Mouse (Mus musculus): ENCODE results near the gene Zfp281. TPM values are rescaled to one million over a fixed set of nuclear protein-coding genes. Genes with fewer than 3 reads are reported as not detected.

Zfp281 gene
- 22.7 and 26.4 TPM in 2 replicates for polyA plus RNA-seq (2014; fragmentation: Nextera tagmentation; extraction: Ambion mirVana)

- Histone ChIP-seq H3K27me3 (ENCODE audit: control insufficient read depth, insufficient read depth, low read length) (no peaks in the 10 kb centered on the region), H3K9ac (replicated peaks; ENCODE audit: low read depth, low read length) (peak within 1 kb of the TSS; percentile 98), H3K4me3 (ENCODE audit: low read depth, low read length) (peak within 1 kb of the TSS; percentile 87), H3K27ac (ENCODE audit: low read depth, low read length) (peak within 1 kb of the TSS; percentile 94), H3K4me2 (ENCODE audit: low read depth, low read length) (peak within 1 kb of the TSS; percentile 79), H3K36me3 (ENCODE audit: control insufficient read depth, insufficient read depth, low read length) (peaks cover 10% of the 10 kb centered on the region), H3K4me1 (ENCODE audit: control insufficient read depth, insufficient read depth, low read length) (peaks cover 30% of the 10 kb centered on the region), H3K9me3 (ENCODE audit: control insufficient read depth, low read length) (no peaks in the 10 kb centered on the region)
- ATAC-seq (ENCODE audit: low read depth): peak; percentile 98
- WGBS: 2% methylated on average over 45 of the region's 45 CpGs
Observed at GRCm38 (mm10) chr1:136624146-136625018, at the start of gene Zfp281. Gene Zfp281 (plus strand): TSS chr1:136624901.

- H3K27me3 ChIP-seq (ENCODE audit: control insufficient read depth, insufficient read depth, low read length): no peaks in the 10 kb centered on the region
- H3K27ac ChIP-seq (ENCODE audit: low read depth, low read length): no peak overlapping the region
- H3K4me3 ChIP-seq (ENCODE audit: low read depth, low read length): no peak overlapping the region
- H3K4me2 ChIP-seq (ENCODE audit: low read depth, low read length): no peak overlapping the region
- H3K9me3 ChIP-seq (ENCODE audit: control insufficient read depth, low read length): no peaks in the 10 kb centered on the region
- ATAC-seq (ENCODE audit: low read depth): peak; percentile 60; the same call in 1 of the 2 replicates
- H3K4me1 ChIP-seq (ENCODE audit: control insufficient read depth, insufficient read depth, low read length): 0 out of 2 replicates have a peak, but pooled peaks cover 3% of the 10 kb centered on the region
- no peak overlapping the region for H3K9ac ChIP-seq (replicated peaks; ENCODE audit: low read depth, low read length)
- 38% methylated on average over 16 of the region's 16 CpGs for WGBS
- H3K36me3 ChIP-seq (ENCODE audit: control insufficient read depth, insufficient read depth, low read length): no peaks in the 10 kb centered on the region
Observed at GRCm38 (mm10) chr1:136577890-136578663, 46.6 kb upstream of the Zfp281 start.

- no peaks in the 10 kb centered on the region for H3K27me3 ChIP-seq (ENCODE audit: control insufficient read depth, insufficient read depth, low read length)
- no peak overlapping the region for H3K4me3 ChIP-seq (ENCODE audit: low read depth, low read length)
- H3K27ac ChIP-seq (ENCODE audit: low read depth, low read length): no peak overlapping the region
- no peaks in the 10 kb centered on the region for H3K36me3 ChIP-seq (ENCODE audit: control insufficient read depth, insufficient read depth, low read length)
- no peak for ATAC-seq (ENCODE audit: low read depth)
- no peak overlapping the region for H3K9ac ChIP-seq (replicated peaks; ENCODE audit: low read depth, low read length)
- H3K4me1 ChIP-seq (ENCODE audit: control insufficient read depth, insufficient read depth, low read length): peaks cover 3% of the 10 kb centered on the region; the same call in 1 of the 2 replicates
- H3K4me2 ChIP-seq (ENCODE audit: low read depth, low read length): no peak overlapping the region
- WGBS: 92% methylated on average over 14 of the region's 14 CpGs
- no peaks in the 10 kb centered on the region for H3K9me3 ChIP-seq (ENCODE audit: control insufficient read depth, low read length)
Observed at GRCm38 (mm10) chr1:136579360-136579759, 45.3 kb upstream of the Zfp281 start.

- Histone ChIP-seq H3K27me3 (ENCODE audit: control insufficient read depth, insufficient read depth, low read length) (no peaks in the 10 kb centered on the region), H3K4me3 (ENCODE audit: low read depth, low read length) (no peak overlapping the region), H3K9ac (replicated peaks; ENCODE audit: low read depth, low read length) (no peak overlapping the region), H3K36me3 (ENCODE audit: control insufficient read depth, insufficient read depth, low read length) (no peaks in the 10 kb centered on the region), H3K9me3 (ENCODE audit: control insufficient read depth, low read length) (no peaks in the 10 kb centered on the region), H3K27ac (ENCODE audit: low read depth, low read length) (no peak overlapping the region), H3K4me2 (ENCODE audit: low read depth, low read length) (no peak overlapping the region), H3K4me1 (ENCODE audit: control insufficient read depth, insufficient read depth, low read length) (peaks cover 3% of the 10 kb centered on the region; the same call in 1 of the 2 replicates)
- 93% methylated on average over 8 of the region's 8 CpGs for WGBS
- no peak for ATAC-seq (ENCODE audit: low read depth)
Observed at GRCm38 (mm10) chr1:136580266-136580665, 44.4 kb upstream of the Zfp281 start.

- ATAC-seq (ENCODE audit: low read depth): no peak
- H3K9ac ChIP-seq (replicated peaks; ENCODE audit: low read depth, low read length): no peak overlapping the region
- H3K27me3 ChIP-seq (ENCODE audit: control insufficient read depth, insufficient read depth, low read length): no peaks in the 10 kb centered on the region
- peaks cover 3% of the 10 kb centered on the region; the same call in 1 of the 2 replicates for H3K4me1 ChIP-seq (ENCODE audit: control insufficient read depth, insufficient read depth, low read length)
- H3K27ac ChIP-seq (ENCODE audit: low read depth, low read length): no peak overlapping the region
- no peaks in the 10 kb centered on the region for H3K9me3 ChIP-seq (ENCODE audit: control insufficient read depth, low read length)
- no peak overlapping the region for H3K4me3 ChIP-seq (ENCODE audit: low read depth, low read length)
- WGBS: 94% methylated on average over 8 of the region's 8 CpGs
- no peak overlapping the region for H3K4me2 ChIP-seq (ENCODE audit: low read depth, low read length)
- no peaks in the 10 kb centered on the region for H3K36me3 ChIP-seq (ENCODE audit: control insufficient read depth, insufficient read depth, low read length)
Observed at GRCm38 (mm10) chr1:136581841-136582240, 42.9 kb upstream of the Zfp281 start.

- 78% methylated on average over 13 of the region's 13 CpGs for WGBS
- H3K27me3 ChIP-seq (ENCODE audit: control insufficient read depth, insufficient read depth, low read length): no peaks in the 10 kb centered on the region
- no peak overlapping the region for H3K9ac ChIP-seq (replicated peaks; ENCODE audit: low read depth, low read length)
- no peak overlapping the region for H3K4me2 ChIP-seq (ENCODE audit: low read depth, low read length)
- no peaks in the 10 kb centered on the region for H3K36me3 ChIP-seq (ENCODE audit: control insufficient read depth, insufficient read depth, low read length)
- peaks cover 3% of the 10 kb centered on the region; the same call in 1 of the 2 replicates for H3K4me1 ChIP-seq (ENCODE audit: control insufficient read depth, insufficient read depth, low read length)
- no peak overlapping the region for H3K27ac ChIP-seq (ENCODE audit: low read depth, low read length)
- no peaks in the 10 kb centered on the region for H3K9me3 ChIP-seq (ENCODE audit: control insufficient read depth, low read length)
- no peak for ATAC-seq (ENCODE audit: low read depth)
- H3K4me3 ChIP-seq (ENCODE audit: low read depth, low read length): no peak overlapping the region
Observed at GRCm38 (mm10) chr1:136587761-136588405, 36.8 kb upstream of the Zfp281 start.

GRCm38 (mm10) chr1:136588908-136589307 lies 35.8 kb upstream of the Zfp281 start:
- Histone ChIP-seq H3K27ac (ENCODE audit: low read depth, low read length) (no peak overlapping the region), H3K4me3 (ENCODE audit: low read depth, low read length) (no peak overlapping the region), H3K9ac (replicated peaks; ENCODE audit: low read depth, low read length) (no peak overlapping the region), H3K27me3 (ENCODE audit: control insufficient read depth, insufficient read depth, low read length) (no peaks in the 10 kb centered on the region), H3K4me1 (ENCODE audit: control insufficient read depth, insufficient read depth, low read length) (peaks cover 3% of the 10 kb centered on the region; the same call in 1 of the 2 replicates), H3K4me2 (ENCODE audit: low read depth, low read length) (peak overlapping the region; percentile 23; the same call in 1 of the 2 replicates), H3K36me3 (ENCODE audit: control insufficient read depth, insufficient read depth, low read length) (no peaks in the 10 kb centered on the region), H3K9me3 (ENCODE audit: control insufficient read depth, low read length) (no peaks in the 10 kb centered on the region)
- WGBS: 16% methylated on average over 9 of the region's 9 CpGs
- ATAC-seq (ENCODE audit: low read depth): peak; percentile 50; the same call in 1 of the 2 replicates

GRCm38 (mm10) chr1:136592741-136593140 lies 32.0 kb upstream of the Zfp281 start:
- Histone ChIP-seq H3K9ac (replicated peaks; ENCODE audit: low read depth, low read length) (no peak overlapping the region), H3K4me1 (ENCODE audit: control insufficient read depth, insufficient read depth, low read length) (0 out of 2 replicates have a peak, but pooled peaks cover 3% of the 10 kb centered on the region), H3K36me3 (ENCODE audit: control insufficient read depth, insufficient read depth, low read length) (no peaks in the 10 kb centered on the region), H3K4me3 (ENCODE audit: low read depth, low read length) (no peak overlapping the region), H3K4me2 (ENCODE audit: low read depth, low read length) (no peak overlapping the region), H3K27me3 (ENCODE audit: control insufficient read depth, insufficient read depth, low read length) (no peaks in the 10 kb centered on the region), H3K9me3 (ENCODE audit: control insufficient read depth, low read length) (no peaks in the 10 kb centered on the region), H3K27ac (ENCODE audit: low read depth, low read length) (no peak overlapping the region)
- ATAC-seq (ENCODE audit: low read depth): no peak
- WGBS: 98% methylated on average over 2 of the region's 2 CpGs

Data from neural tube, embryonic 14.5 days (tissue).